Mouse (Mus musculus) thymus, adult 18-20 months (tissue): Measurements from ENCODE around the gene Mcoln1.
A peak's percentile ranks its signal among the peaks of the same experiment; 100 is the strongest.

Experiments used
- DNase-seq, 2 experiments: peaks; one replicate each; pipeline ENCODE4 v3.0.0; 2022; ENCODE audit warnings: mixed read lengths in 2 of 2

The Mcoln1 gene

GRCm38 (mm10) chr8:3500235-3501090 is at the start of gene Mcoln1:
TSS of gene Mcoln1 (plus strand) at chr8:3500457.
- DNase-seq: peak; percentile 96 to 97

GRCm38 (mm10) chr8:3450670-3451069 is 49.6 kb upstream of the Mcoln1 start:
- no peak for DNase-seq

DNA sequence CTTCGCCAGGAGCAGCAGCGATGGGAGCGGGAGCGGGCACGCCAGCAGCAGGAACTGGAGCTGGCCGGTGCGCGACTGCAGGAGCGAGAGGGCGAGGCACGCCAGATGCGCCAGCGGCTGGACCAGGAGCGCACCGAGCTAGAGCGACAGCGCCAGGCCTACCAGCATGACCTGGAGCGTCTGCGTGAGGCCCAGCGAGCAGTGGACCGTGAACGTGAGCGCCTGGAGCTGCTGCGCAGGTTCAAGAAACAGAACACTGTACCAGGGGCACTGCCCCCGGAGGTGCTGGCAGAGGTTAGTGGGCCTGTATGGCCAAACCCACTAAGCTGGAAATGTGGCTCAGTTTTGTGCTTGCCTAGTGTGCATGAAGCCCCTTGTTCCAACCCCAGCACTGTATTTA is 48.3 kb upstream of the Mcoln1 start:
- no peak for DNase-seq

DNA sequence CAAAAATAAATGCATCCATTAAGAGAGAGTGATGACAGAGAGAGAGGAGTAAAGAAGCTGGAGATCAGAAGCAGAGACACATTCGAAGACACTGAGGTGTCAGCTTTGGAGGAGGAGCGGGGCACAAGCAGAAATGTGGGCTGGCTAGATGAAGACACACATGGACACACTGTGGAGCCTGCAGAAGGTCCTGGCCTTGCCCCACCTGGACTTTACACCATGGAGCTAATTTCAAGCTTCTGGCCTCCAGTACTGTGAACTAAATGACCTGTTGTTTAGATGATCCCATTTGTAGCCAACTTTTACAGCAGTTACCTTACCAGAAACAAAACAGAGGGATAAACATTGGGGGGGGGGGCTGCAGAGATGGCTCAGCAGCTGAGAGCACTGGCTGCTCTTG is 37.0 kb upstream of the Mcoln1 start:
- DNase-seq: no peak

GRCm38 (mm10) chr8:3464309-3464708 is 35.9 kb upstream of the Mcoln1 start:
- DNase-seq: peak in 1 of 2 experiments; percentile 23

DNA sequence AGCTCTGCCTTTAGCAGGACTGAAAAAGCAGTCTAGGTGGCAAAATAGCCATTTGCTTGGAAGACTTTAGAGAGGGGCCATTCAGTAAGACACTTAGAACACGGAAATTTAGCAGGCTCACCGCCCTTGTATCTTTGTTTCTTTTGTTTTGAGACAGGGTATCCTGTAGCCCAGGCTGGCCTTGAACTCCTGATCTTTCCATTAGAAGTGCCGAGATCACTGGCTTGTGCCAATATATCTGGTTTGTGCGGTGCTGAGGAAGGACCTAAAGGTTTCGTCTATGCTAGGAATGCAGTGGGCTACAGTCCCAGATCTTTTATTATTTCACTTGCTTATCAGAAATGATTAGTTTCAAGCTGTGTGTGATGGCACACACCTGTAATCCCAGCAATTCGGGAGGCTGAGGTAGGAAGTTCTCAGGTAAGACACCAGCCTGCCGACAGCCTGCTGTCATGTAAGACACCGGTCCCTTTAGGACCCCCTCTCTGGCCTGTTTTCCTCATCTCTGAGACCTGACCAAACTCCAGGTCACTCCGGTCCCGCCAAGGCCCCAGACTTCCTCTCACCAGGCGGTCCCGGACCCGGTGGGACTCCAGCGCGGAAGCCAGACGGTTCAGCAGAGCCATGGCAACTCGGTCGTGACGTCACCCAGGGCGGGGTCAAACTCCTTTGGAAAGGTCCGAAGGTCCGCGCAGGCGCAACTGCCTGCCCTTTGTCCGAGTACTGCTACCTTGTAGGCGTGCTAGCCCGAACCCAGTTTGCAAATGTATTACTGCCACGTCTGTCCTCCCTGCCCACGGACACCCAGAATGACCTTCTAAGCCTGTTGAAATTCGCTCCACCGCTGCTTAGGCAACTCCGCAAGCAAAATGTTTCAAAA is 33.0 kb upstream of the Mcoln1 start, which contains the start of gene Pex11g:
Pex11g (minus strand) TSS at position 675 of the 880 bp plus-strand sequence.
- DNase-seq: peak; percentile 83 to 88

DNA sequence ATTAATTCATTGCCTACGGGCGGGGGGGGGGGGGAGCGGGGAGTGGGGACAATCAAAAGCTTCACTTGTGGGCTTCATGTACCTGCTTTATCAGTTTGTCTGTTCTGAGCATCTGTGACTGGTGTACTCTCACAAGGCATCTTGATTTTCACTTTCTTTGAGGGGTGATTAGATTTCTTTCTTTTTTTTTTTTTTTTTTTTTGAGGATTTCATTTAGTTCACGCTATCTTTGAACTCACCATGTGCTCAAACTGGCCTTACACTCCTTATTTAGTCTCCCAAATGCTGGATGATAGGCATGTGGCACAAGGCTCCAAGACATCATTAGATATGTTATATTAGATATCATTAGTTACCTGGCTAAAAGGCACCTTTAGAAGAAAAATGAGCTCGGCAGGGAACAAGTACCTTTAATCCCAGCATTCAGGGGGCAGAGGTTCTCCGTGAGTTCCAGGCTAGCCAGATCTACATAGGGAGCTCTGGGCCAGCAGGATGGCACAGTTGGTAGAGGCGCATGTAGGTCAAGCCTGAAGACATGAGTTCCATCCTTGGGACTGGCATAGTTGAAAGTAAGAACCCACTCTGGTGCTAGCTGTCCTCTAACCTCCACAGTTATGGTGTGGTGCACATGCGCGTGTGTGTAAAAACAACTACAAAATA is 32.2 kb upstream of the Mcoln1 start:
- DNase-seq: no peak

- DNase-seq: no peak
These were observed 31.4 kb upstream of the Mcoln1 start for GRCm38 (mm10) chr8:3468838-3469237.

GRCm38 (mm10) chr8:3470562-3470961 is 29.7 kb upstream of the Mcoln1 start, which contains the start of gene Tex45:
TSS of gene Tex45 (plus strand) at chr8:3470862.
- no peak for DNase-seq

- no peak for DNase-seq
These were observed 24.4 kb upstream of the Mcoln1 start for GRCm38 (mm10) chr8:3475715-3476429.

DNA sequence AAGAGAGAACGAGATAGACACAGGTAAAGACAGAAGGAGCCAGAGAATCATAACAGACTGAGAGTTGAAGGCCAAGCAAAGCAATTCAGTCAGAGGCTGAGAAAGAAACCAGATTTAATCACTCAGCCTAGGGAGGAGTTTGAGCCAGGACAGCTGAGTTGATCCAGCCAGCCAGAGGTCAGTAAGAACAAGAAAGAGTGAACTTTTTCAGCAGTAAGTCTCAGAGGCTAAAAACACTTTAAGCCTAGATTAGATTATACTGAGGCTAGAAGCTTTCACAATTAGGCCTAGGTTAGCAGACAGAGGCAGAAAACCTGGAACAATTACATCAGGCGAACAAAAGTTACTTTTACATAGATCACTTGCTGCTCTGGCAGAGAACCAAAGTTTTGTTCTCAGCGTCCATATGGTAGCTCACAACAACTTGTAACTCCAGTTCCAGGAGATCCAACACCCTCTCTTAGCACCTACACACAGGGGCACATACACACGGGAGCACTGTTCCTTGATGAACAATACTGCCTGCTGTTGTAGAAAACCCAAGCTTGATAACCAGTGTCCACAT is 20.0 kb upstream of the Mcoln1 start:
- DNase-seq: no peak

DNA sequence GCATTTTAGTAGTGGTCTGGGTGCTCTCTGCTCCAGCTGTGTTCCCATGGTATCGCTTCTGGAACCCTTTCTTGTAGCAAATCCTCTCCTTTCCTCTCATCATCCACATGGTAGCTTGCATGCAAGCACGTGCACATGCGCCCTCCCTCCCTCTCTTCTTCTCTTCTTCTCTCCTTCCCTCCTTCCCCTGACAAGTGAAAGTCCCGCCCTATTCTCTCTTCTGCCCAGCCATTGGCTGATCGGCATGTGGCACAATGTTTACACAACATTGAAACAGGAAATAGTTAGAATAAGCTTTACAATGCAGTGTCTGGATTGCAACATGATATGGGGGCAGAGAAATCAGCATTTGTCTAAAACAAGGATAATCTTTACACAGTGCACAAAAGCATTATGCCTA is 18.7 kb upstream of the Mcoln1 start:
- DNase-seq: no peak

DNA sequence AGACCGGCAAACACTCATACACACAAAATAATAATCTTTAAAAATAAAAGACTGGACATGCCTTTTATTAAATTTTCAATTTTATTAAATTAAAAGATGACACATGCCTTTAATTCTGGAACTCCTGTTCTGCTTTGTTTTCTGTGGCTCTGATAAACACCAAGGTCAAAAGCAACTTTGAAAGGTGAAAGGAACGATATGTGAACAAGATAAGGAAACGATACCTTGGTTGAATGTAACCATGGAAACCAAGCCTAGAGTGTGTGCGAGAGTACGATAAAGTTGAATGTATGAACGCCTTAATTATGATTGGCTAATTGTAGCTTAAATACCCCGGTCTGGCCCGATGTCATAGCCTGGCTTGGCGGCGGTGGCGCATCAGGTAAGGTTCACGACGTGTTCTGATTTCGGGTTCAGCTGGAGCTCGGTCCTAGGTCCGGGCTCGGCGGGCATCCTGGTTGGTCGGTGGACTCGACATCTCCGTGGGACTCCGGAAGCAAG is 18.0 kb upstream of the Mcoln1 start:
- no peak for DNase-seq

DNA sequence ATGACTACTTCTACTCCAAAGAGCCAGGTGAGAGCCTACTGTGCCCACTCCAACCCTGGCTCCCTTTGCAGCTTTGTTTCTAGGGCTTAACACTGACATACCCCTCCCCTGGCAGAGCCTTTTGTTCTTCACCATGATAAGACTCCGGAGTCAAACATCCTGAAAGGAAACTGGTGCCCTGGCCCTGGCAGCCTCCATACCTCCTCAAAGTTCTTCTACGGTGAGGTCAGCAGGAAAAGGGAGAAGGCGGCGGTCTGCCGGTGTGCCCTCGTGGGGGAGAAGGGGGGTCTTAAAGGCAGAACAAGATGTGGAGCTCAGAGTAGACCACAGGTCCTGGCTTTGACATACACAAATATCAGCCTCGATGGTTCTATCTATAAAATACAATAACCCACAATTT is 16.7 kb upstream of the Mcoln1 start:
- DNase-seq: no peak

DNA sequence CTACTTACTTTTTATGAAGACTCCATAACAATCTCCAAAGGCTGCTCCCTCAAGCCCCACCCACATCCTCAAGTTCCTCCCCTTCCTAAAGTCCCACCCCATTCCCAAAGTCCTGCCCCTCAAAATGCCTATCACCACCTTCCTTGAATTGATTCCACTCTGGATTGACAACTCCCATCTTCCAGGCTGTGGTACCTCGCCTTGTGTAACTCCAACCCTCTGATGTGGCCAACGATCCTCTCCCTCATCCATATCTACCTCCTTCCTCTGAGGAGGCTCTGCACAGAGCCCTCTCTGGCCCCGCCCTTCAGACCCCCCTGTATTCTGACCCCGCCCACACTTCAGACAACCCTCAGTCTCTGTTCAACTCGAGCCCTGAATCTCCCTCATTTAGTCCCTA is 15.1 kb upstream of the Mcoln1 start:
- no peak for DNase-seq

GRCm38 (mm10) chr8:3492901-3493844 is 7.1 kb upstream of the Mcoln1 start, which contains the start of gene Zfp358:
TSS of gene Zfp358 (plus strand) at chr8:3493138.
- peak; percentile 51 to 59 for DNase-seq

GRCm38 (mm10) chr8:3493845-3494208 is 6.4 kb upstream of the Mcoln1 start:
- no peak for DNase-seq

DNA sequence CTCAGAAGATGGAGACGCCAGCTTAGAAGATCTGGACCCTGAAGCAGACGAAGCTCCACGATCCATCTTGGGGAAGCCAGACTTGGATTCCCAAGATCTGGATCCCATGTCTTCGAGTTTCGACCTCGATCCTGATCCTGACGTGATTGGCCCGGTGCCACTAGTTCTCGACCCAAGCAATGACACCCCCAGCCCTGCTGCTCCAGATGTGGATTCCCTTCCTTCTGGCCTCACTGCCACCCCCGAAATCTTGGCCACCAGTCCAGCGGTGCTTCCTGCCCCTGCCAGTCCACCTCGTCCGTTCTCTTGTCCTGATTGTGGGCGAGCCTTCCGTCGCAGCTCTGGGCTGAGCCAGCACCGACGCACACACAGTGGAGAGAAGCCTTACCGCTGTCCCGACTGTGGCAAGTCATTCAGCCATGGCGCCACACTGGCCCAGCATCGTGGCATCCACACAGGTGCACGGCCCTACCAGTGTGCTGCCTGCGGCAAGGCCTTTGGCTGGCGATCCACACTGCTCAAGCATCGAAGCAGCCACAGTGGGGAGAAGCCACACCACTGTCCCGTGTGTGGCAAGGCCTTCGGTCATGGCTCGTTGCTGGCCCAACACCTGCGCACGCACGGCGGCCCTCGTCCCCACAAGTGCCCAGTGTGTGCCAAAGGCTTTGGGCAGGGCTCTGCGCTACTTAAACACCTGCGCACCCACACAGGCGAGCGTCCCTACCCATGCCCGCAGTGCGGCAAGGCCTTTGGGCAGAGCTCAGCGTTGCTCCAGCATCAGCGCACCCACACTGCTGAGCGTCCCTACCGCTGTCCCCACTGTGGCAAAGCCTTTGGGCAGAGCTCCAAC is 4.5 kb upstream of the Mcoln1 start:
- no peak for DNase-seq

DNA sequence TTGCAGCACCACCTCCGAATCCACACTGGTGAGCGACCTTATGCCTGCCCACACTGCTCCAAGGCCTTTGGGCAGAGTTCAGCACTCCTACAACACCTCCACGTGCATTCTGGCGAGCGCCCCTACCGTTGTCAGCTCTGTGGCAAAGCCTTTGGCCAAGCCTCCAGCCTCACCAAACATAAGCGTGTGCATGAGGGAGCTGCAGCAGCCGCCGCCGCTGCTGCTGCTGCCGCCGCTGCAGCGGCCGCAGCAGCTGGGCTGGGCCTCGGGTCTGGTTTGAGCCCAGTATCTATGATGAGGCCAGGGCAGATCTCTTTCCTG is 3.9 kb upstream of the Mcoln1 start:
- DNase-seq: no peak

DNA sequence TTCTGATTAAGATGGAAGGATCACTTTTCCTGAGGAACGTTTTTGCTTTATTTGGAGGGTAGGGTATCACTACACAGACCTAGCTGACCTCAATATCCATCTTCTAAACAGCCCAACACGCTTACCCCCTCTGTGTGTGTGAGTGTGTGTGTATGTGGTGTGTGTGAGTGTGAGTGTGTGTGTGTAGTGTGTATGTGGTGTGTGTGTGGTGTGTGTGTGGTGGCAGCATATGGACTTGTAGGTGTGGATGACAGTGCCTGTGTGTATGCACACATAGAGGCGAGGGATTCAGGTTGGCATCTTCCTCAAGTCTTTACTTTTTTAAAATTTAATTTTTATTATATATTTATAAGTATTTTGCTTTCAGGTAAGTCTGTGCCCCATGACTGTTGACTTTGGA is 1.7 kb upstream of the Mcoln1 start:
- DNase-seq: no peak
